Mouse (Mus musculus): Measurements from ENCODE around the gene Bace1. TPM values are rescaled to one million over a fixed set of nuclear protein-coding genes. Genes with fewer than 3 reads are reported as not detected.
A peak's percentile ranks its signal among the peaks of the same experiment; 100 is the strongest.

Gene Bace1
- polyA plus RNA-seq, 1 experiment from 2014 or later = 22.9 TPM

GRCm38 (mm10) chr9:45838069-45838433 lies 329 bp upstream of the Bace1 start:
- peak overlapping the region in 1 of 2 experiments; percentile 89; a peak in 3 of 4 replicates for H3K4me3 ChIP-seq (ENCODE audit: control insufficient read depth in 1 of 2, insufficient read depth in 1 of 2, low read depth in 1 of 2, low read length in 2 of 2)
- peak overlapping the region; percentile 85 for H3K4me2 ChIP-seq (ENCODE audit: low read length)
- no peak overlapping the region for H3K9ac ChIP-seq (ENCODE audit: low read length)
- ATAC-seq (ENCODE audit: insufficient number of reproducible peaks, insufficient read depth, low FRiP score, low read depth) = no peak
- H3K4me1 ChIP-seq (ENCODE audit: control insufficient read depth in 2 of 2, insufficient read depth in 2 of 2, low read length in 2 of 2) = peaks cover 14 to 21% of the 10 kb centered on the region in 2 experiments
- 19% methylated on average over 4 of the region's 4 CpGs for WGBS
- no peaks in the 10 kb centered on the region for H3K27me3 ChIP-seq (ENCODE audit: control insufficient read depth, insufficient read depth, low read length)
- no peaks in the 10 kb centered on the region for H3K9me3 ChIP-seq (ENCODE audit: control insufficient read depth, low read length)
- no peaks in the 10 kb centered on the region for H3K36me3 ChIP-seq (ENCODE audit: control insufficient read depth, insufficient read depth, low read length)
- H3K27ac ChIP-seq (replicated peaks in 1 of 2; ENCODE audit: control insufficient read depth in 1 of 2, insufficient read depth in 1 of 2, low read depth in 2 of 2, low read length in 2 of 2) = no peak overlapping the region; a peak in 1 of 4 replicates

- Histone ChIP-seq H3K4me3 (ENCODE audit: control insufficient read depth in 1 of 2, insufficient read depth in 1 of 2, low read depth in 1 of 2, low read length in 2 of 2) (peak overlapping the region; percentile 88 to 89), H3K4me2 (ENCODE audit: low read length) (peak overlapping the region; percentile 85), H3K27me3 (ENCODE audit: control insufficient read depth, insufficient read depth, low read length) (no peaks in the 10 kb centered on the region), H3K27ac (replicated peaks in 1 of 2; ENCODE audit: control insufficient read depth in 1 of 2, insufficient read depth in 1 of 2, low read depth in 2 of 2, low read length in 2 of 2) (peak overlapping the region in 1 of 2 experiments; percentile 66; a peak in 2 of 4 replicates), H3K9ac (ENCODE audit: low read length) (peak overlapping the region; percentile 87), H3K9me3 (ENCODE audit: control insufficient read depth, low read length) (no peaks in the 10 kb centered on the region), H3K36me3 (ENCODE audit: control insufficient read depth, insufficient read depth, low read length) (0 out of 2 replicates have a peak, but pooled peaks cover 4% of the 10 kb centered on the region), H3K4me1 (ENCODE audit: control insufficient read depth in 2 of 2, insufficient read depth in 2 of 2, low read length in 2 of 2) (peaks cover 14 to 21% of the 10 kb centered on the region in 2 experiments)
- 5% methylated on average over 17 of the region's 17 CpGs for WGBS
- no peak for ATAC-seq (ENCODE audit: insufficient number of reproducible peaks, insufficient read depth, low FRiP score, low read depth)
These were observed 980 bp downstream of the Bace1 start for GRCm38 (mm10) chr9:45839139-45839981.

GRCm38 (mm10) chr9:45839982-45840300 lies 1.6 kb downstream of the Bace1 start:
- Histone ChIP-seq H3K9ac (ENCODE audit: low read length) (peak overlapping the region; percentile 87), H3K4me3 (ENCODE audit: control insufficient read depth in 1 of 2, insufficient read depth in 1 of 2, low read depth in 1 of 2, low read length in 2 of 2) (peak overlapping the region; percentile 88 to 89), H3K27ac (replicated peaks in 1 of 2; ENCODE audit: control insufficient read depth in 1 of 2, insufficient read depth in 1 of 2, low read depth in 2 of 2, low read length in 2 of 2) (0 out of 4 replicates have a peak overlapping the region, but pooled peaks of 1 of the 2 experiments have one; percentile 17), H3K36me3 (ENCODE audit: control insufficient read depth, insufficient read depth, low read length) (0 out of 2 replicates have a peak, but pooled peaks cover 4% of the 10 kb centered on the region), H3K4me1 (ENCODE audit: control insufficient read depth in 2 of 2, insufficient read depth in 2 of 2, low read length in 2 of 2) (peaks cover 14 to 21% of the 10 kb centered on the region in 2 experiments), H3K9me3 (ENCODE audit: control insufficient read depth, low read length) (no peaks in the 10 kb centered on the region), H3K27me3 (ENCODE audit: control insufficient read depth, insufficient read depth, low read length) (no peaks in the 10 kb centered on the region), H3K4me2 (ENCODE audit: low read length) (peak overlapping the region; percentile 85)
- no peak for ATAC-seq (ENCODE audit: insufficient number of reproducible peaks, insufficient read depth, low FRiP score, low read depth)
- 46% methylated on average over 7 of the region's 7 CpGs for WGBS

GRCm38 (mm10) chr9:45840331-45840730 lies 2.0 kb downstream of the Bace1 start:
- Histone ChIP-seq H3K36me3 (ENCODE audit: control insufficient read depth, insufficient read depth, low read length) (0 out of 2 replicates have a peak, but pooled peaks cover 4% of the 10 kb centered on the region), H3K9me3 (ENCODE audit: control insufficient read depth, low read length) (no peaks in the 10 kb centered on the region), H3K4me2 (ENCODE audit: low read length) (peak overlapping the region; percentile 85), H3K9ac (ENCODE audit: low read length) (peak overlapping the region; percentile 87), H3K27me3 (ENCODE audit: control insufficient read depth, insufficient read depth, low read length) (no peaks in the 10 kb centered on the region), H3K4me1 (ENCODE audit: control insufficient read depth in 2 of 2, insufficient read depth in 2 of 2, low read length in 2 of 2) (peaks cover 14 to 21% of the 10 kb centered on the region in 2 experiments), H3K27ac (replicated peaks in 1 of 2; ENCODE audit: control insufficient read depth in 1 of 2, insufficient read depth in 1 of 2, low read depth in 2 of 2, low read length in 2 of 2) (0 out of 4 replicates have a peak overlapping the region, but pooled peaks of 1 of the 2 experiments have one; percentile 17), H3K4me3 (ENCODE audit: control insufficient read depth in 1 of 2, insufficient read depth in 1 of 2, low read depth in 1 of 2, low read length in 2 of 2) (peak overlapping the region; percentile 88 to 89)
- 32% methylated on average over 5 of the region's 5 CpGs for WGBS
- no peak for ATAC-seq (ENCODE audit: insufficient number of reproducible peaks, insufficient read depth, low FRiP score, low read depth)

DNA sequence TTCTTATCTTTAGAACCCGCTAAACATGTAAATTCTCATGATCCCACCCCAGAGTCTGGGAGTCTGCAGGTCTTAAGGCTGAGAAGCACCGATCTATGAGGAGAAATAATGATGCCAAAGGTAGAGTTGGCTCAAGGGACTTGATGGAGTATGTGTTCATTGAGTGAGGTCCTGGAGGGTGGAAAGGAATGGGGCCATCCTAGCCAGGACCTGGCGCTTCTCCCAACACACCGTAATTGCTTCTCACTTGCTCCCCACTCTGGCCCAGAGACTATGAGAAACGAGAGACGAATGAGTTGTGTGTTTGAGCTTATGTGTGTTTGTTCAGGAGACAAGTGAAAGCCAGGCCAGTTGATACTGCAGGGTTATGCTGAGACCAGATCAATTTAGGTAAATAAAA lies 3.1 kb downstream of the Bace1 start:
- no peak for ATAC-seq (ENCODE audit: insufficient number of reproducible peaks, insufficient read depth, low FRiP score, low read depth)
- Histone ChIP-seq H3K4me1 (ENCODE audit: control insufficient read depth in 2 of 2, insufficient read depth in 2 of 2, low read length in 2 of 2) (peaks cover 14 to 21% of the 10 kb centered on the region in 2 experiments), H3K36me3 (ENCODE audit: control insufficient read depth, insufficient read depth, low read length) (peaks cover 4% of the 10 kb centered on the region; the same call in 1 of the 2 replicates), H3K4me2 (ENCODE audit: low read length) (no peak overlapping the region), H3K27ac (replicated peaks in 1 of 2; ENCODE audit: control insufficient read depth in 1 of 2, insufficient read depth in 1 of 2, low read depth in 2 of 2, low read length in 2 of 2) (no peak overlapping the region), H3K4me3 (ENCODE audit: control insufficient read depth in 1 of 2, insufficient read depth in 1 of 2, low read depth in 1 of 2, low read length in 2 of 2) (no peak overlapping the region), H3K9me3 (ENCODE audit: control insufficient read depth, low read length) (no peaks in the 10 kb centered on the region), H3K27me3 (ENCODE audit: control insufficient read depth, insufficient read depth, low read length) (no peaks in the 10 kb centered on the region), H3K9ac (ENCODE audit: low read length) (no peak overlapping the region)
- WGBS = 83% methylated on average over 6 of the region's 6 CpGs

DNA sequence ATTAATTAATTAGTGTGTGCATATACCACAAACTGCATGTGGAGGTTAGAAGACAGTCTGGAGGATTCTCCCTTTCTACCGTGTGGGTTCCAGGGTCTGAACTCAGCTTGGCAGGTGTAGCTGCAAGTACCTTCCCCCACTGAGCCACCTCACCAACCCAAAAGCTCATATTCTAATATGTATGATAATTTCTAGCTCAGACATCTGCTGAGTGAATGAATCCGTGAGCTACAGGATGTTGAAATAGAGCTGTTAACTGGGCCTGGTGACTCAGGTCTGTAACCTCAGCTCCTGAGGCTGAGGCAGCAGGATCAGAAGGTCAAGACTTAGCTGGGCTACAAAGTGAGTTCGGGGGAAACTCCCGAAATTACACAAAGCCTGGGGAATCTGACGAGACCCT lies 4.6 kb downstream of the Bace1 start:
- H3K36me3 ChIP-seq (ENCODE audit: control insufficient read depth, insufficient read depth, low read length) = peaks cover 4% of the 10 kb centered on the region; the same call in 1 of the 2 replicates
- peaks cover 14 to 21% of the 10 kb centered on the region in 2 experiments for H3K4me1 ChIP-seq (ENCODE audit: control insufficient read depth in 2 of 2, insufficient read depth in 2 of 2, low read length in 2 of 2)
- H3K9ac ChIP-seq (ENCODE audit: low read length) = no peak overlapping the region
- H3K27ac ChIP-seq (replicated peaks in 1 of 2; ENCODE audit: control insufficient read depth in 1 of 2, insufficient read depth in 1 of 2, low read depth in 2 of 2, low read length in 2 of 2) = no peak overlapping the region
- no peaks in the 10 kb centered on the region for H3K9me3 ChIP-seq (ENCODE audit: control insufficient read depth, low read length)
- WGBS = 79% methylated on average over 5 of the region's 5 CpGs
- ATAC-seq (ENCODE audit: insufficient number of reproducible peaks, insufficient read depth, low FRiP score, low read depth) = no peak
- H3K27me3 ChIP-seq (ENCODE audit: control insufficient read depth, insufficient read depth, low read length) = no peaks in the 10 kb centered on the region
- no peak overlapping the region for H3K4me3 ChIP-seq (ENCODE audit: control insufficient read depth in 1 of 2, insufficient read depth in 1 of 2, low read depth in 1 of 2, low read length in 2 of 2)
- H3K4me2 ChIP-seq (ENCODE audit: low read length) = no peak overlapping the region

GRCm38 (mm10) chr9:45843780-45844179 lies 5.4 kb downstream of the Bace1 start:
- no peaks in the 10 kb centered on the region for H3K9me3 ChIP-seq (ENCODE audit: control insufficient read depth, low read length)
- WGBS = 97% methylated on average over 1 of the region's 1 CpGs
- no peak overlapping the region for H3K27ac ChIP-seq (replicated peaks in 1 of 2; ENCODE audit: control insufficient read depth in 1 of 2, insufficient read depth in 1 of 2, low read depth in 2 of 2, low read length in 2 of 2)
- H3K4me1 ChIP-seq (ENCODE audit: control insufficient read depth in 2 of 2, insufficient read depth in 2 of 2, low read length in 2 of 2) = peaks cover 19 to 27% of the 10 kb centered on the region in 2 experiments
- ATAC-seq (ENCODE audit: insufficient number of reproducible peaks, insufficient read depth, low FRiP score, low read depth) = no peak
- peaks cover 4% of the 10 kb centered on the region; the same call in 1 of the 2 replicates for H3K36me3 ChIP-seq (ENCODE audit: control insufficient read depth, insufficient read depth, low read length)
- no peak overlapping the region for H3K4me3 ChIP-seq (ENCODE audit: control insufficient read depth in 1 of 2, insufficient read depth in 1 of 2, low read depth in 1 of 2, low read length in 2 of 2)
- no peaks in the 10 kb centered on the region for H3K27me3 ChIP-seq (ENCODE audit: control insufficient read depth, insufficient read depth, low read length)
- no peak overlapping the region for H3K4me2 ChIP-seq (ENCODE audit: low read length)
- H3K9ac ChIP-seq (ENCODE audit: low read length) = no peak overlapping the region

All from heart, embryonic 14.5 days (tissue).